ENCODE assay signal across 8 mouse cellular contexts in the genomic region with DNA sequence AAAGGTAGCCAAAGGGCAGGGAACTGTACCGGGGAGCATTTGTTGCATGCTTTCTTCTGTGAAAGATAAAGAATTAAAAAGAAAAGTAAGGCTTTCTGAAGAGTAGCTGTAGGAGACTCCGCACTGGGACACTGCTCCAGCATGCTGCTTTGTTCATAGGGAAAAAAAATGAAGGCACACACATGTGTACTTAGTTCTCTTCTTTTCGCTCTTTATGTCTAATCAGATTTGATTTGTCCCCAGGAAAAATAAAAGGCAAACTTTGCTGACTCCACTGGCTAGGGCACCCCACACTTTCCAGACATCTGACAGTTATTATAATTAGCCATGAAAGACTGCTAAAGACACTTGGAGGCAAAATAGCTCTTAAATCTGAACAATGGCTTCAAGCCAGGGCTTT.
DNase-seq lines count a peak whose midpoint lies in the region; ATAC-seq and TF ChIP-seq lines count a peak whose summit lies in the region.

No protein-coding gene starts in this region.

- peak; percentile 37 for ATAC-seq in Patski
- ATAC-seq in forebrain, embryonic 15.5 days (replicated peaks): peak; percentile 37; the same call in 1 of the 2 replicates
- no peak for ATAC-seq in limb, embryonic 14.5 days (ENCODE audit: low FRiP score, low read depth)
- ATAC-seq in neural tube, embryonic 12.5 days (ENCODE audit: low FRiP score, low read depth): peak; percentile 39; the same call in 1 of the 2 replicates

- peak overlapping the region; percentile 98 for H3K27ac ChIP-seq in forebrain, embryonic 15.5 days (replicated peaks)
- H3K27ac ChIP-seq in limb, embryonic 14.5 days (replicated peaks; ENCODE audit: low read depth, low read length): peak overlapping the region; percentile 95
- peak overlapping the region; percentile 69 for H3K27ac ChIP-seq in neural tube, embryonic 12.5 days

- H3K9me3 ChIP-seq in forebrain, embryonic 15.5 days: no peaks in the 10 kb centered on the region
- H3K9me3 ChIP-seq in limb, embryonic 14.5 days (ENCODE audit: control insufficient read depth, low read length): no peaks in the 10 kb centered on the region
- H3K9me3 ChIP-seq in neural tube, embryonic 12.5 days: no peaks in the 10 kb centered on the region

- intact Hi-C loops in heart, postnatal 25 days (cut with DNase I): loop anchor here (5.0 to 10.0 kb wide), 3 partner anchors 242 to 564 kb away; no protein-coding TSS in a partner anchor

- no peaks in the 10 kb centered on the region for H3K36me3 ChIP-seq in forebrain, embryonic 15.5 days
- 0 out of 2 replicates have a peak, but pooled peaks cover 3% of the 10 kb centered on the region for H3K36me3 ChIP-seq in limb, embryonic 14.5 days (ENCODE audit: control insufficient read depth, insufficient read depth, low read length)
- no peaks in the 10 kb centered on the region for H3K36me3 ChIP-seq in neural tube, embryonic 12.5 days

- WGBS in forebrain, embryonic 15.5 days: 0% methylated on average over 3 of the region's 3 CpGs
- 2% methylated on average over 3 of the region's 3 CpGs for WGBS in limb, embryonic 14.5 days
- 0% methylated on average over 3 of the region's 3 CpGs for WGBS in neural tube, embryonic 12.5 days

- POLR2A ChIA-PET in Patski (lab: Charles Lee): interaction anchor here (0.7 kb wide), 6 partner anchors 15 to 1588 kb away, joined by 3 to 7 read pairs (median 4); no protein-coding TSS in a partner anchor

- peaks cover 25% of the 10 kb centered on the region for H3K4me1 ChIP-seq in forebrain, embryonic 15.5 days
- H3K4me1 ChIP-seq in limb, embryonic 14.5 days (ENCODE audit: control insufficient read depth, insufficient read depth, low read length): peaks cover 12% of the 10 kb centered on the region
- H3K4me1 ChIP-seq in neural tube, embryonic 12.5 days: peaks cover 11% of the 10 kb centered on the region; the same call in 1 of the 2 replicates

- TF ChIP-seq POLR2A in limb, embryonic 14.5 days (IDR thresholded peaks at IDR 0.05; ENCODE audit: borderline replicate concordance, extremely low read depth, insufficient read depth, insufficient read length): no peak

- TF ChIP-seq CTCF in Patski (IDR thresholded peaks at IDR 0.05): no peak

- peak; percentile 24 for DNase-seq in heart, adult 8-10 months (ENCODE audit: low spot score)
- DNase-seq in heart, postnatal 25 days (ENCODE audit: low spot score): no peak
- no peak for DNase-seq in Patski (ENCODE audit: low read depth, low spot score)
- DNase-seq in limb, embryonic 14.5 days (ENCODE audit: low spot score): peak; percentile 35
- DNase-seq in spleen, postnatal 36 days (ENCODE audit: low spot score in 2 of 2): no peak
- no peak for DNase-seq in urinary bladder, adult 18-20 months (ENCODE audit: low spot score in 2 of 2)

- H3K27me3 ChIP-seq in Patski: no peaks in the 10 kb centered on the region
- no peaks in the 10 kb centered on the region for H3K27me3 ChIP-seq in forebrain, embryonic 15.5 days
- no peaks in the 10 kb centered on the region for H3K27me3 ChIP-seq in limb, embryonic 14.5 days (ENCODE audit: control insufficient read depth, insufficient read depth, low read length)
- no peaks in the 10 kb centered on the region for H3K27me3 ChIP-seq in neural tube, embryonic 12.5 days (replicated peaks)

- CTCF ChIA-PET in Patski (lab: Charles Lee): interaction anchor here (1.2 kb wide), 1 partner anchor 19 kb away, joined by 3 read pairs; no protein-coding TSS in a partner anchor

- peak overlapping the region; percentile 53 for H3K4me3 ChIP-seq in forebrain, embryonic 15.5 days
- H3K4me3 ChIP-seq in limb, embryonic 14.5 days (replicated peaks; ENCODE audit: low read length): peak overlapping the region; percentile 73
- peak overlapping the region; percentile 66 for H3K4me3 ChIP-seq in neural tube, embryonic 12.5 days

- peak overlapping the region; percentile 66 for H3K9ac ChIP-seq in forebrain, embryonic 15.5 days (replicated peaks)
- peak overlapping the region; percentile 90 for H3K9ac ChIP-seq in limb, embryonic 14.5 days (ENCODE audit: low read depth, low read length, severe bottlenecking)
- H3K9ac ChIP-seq in neural tube, embryonic 12.5 days: peak overlapping the region; percentile 69

- peak overlapping the region; percentile 50 for H3K4me2 ChIP-seq in forebrain, embryonic 15.5 days (replicated peaks)
- H3K4me2 ChIP-seq in limb, embryonic 14.5 days (replicated peaks; ENCODE audit: low read depth, low read length, severe bottlenecking): peak overlapping the region; percentile 65
- peak overlapping the region; percentile 63 for H3K4me2 ChIP-seq in neural tube, embryonic 12.5 days (replicated peaks)

- in situ Hi-C loops in Patski (cut with MboI; ENCODE audit: low pct_unique_long_range_greater_than_20kb): loop anchor here (5.0 kb wide), 1 partner anchor 143 kb away; no protein-coding TSS in a partner anchor

Comparison
In these comparisons a context has a peak if more than half of its experiments do, and no peak if none do; other contexts are left out.
1. DNase-seq: peak in heart, adult 8-10 months (single experiment) and limb, embryonic 14.5 days (single experiment); none in heart, postnatal 25 days (single experiment), Patski (single experiment), spleen, postnatal 36 days (0 of 2) and urinary bladder, adult 18-20 months (0 of 2).
2. Peak in every context shown above with its lines, with median percentiles within 50 percentile points of each other: H3K27ac ChIP-seq, H3K4me2 ChIP-seq, H3K4me3 ChIP-seq and H3K9ac ChIP-seq.